8 mouse cellular contexts compared by ENCODE assay signal in the genomic region with DNA sequence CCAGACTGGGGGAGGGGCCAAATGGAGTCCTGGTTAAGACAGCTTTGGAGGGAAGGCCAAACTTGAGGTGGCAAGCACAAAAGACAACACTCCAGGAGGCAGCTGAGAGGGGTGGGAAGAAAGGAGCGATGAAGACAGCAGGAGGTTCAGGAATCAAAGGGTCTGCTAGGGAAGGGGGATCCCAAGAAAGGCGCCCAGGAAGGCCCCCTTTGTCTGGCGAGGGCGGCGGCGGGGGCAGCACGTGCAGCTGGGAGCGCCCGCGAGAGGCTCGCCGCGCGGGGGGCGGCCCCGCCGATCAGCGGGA. TPM values are rescaled to one million over a fixed set of nuclear protein-coding genes. Genes with fewer than 3 reads are reported as not detected.
A peak's percentile ranks its signal among the peaks of the same experiment; 100 is the strongest.
DNase-seq lines count a peak whose midpoint lies in the region; ATAC-seq and TF ChIP-seq lines count a peak whose summit lies in the region.

No protein-coding gene starts in this region.

- no peak for TF ChIP-seq POLR2A in cerebellum, adult 2 months (IDR thresholded peaks at IDR 0.05; ENCODE audit: borderline replicate concordance, insufficient read depth, low read length)
- TF ChIP-seq POLR2A in thymus, adult 2 months (IDR thresholded peaks at IDR 0.05; ENCODE audit: control insufficient read depth, extremely low read depth, insufficient read depth, low read length, poor library complexity), result no peak

- H3K9ac ChIP-seq in heart, embryonic 16.5 days (ENCODE audit: low read length), result peak overlapping the region; percentile 78
- H3K9ac ChIP-seq in limb, embryonic 15.5 days, result peak overlapping the region; percentile 55
- peak overlapping the region; percentile 69 for H3K9ac ChIP-seq in neural tube, embryonic 14.5 days (replicated peaks; ENCODE audit: low read depth, low read length)

- peak overlapping the region; percentile 72; the same call in 1 of the 2 replicates for H3K27ac ChIP-seq in cerebellum, adult 2 months (ENCODE audit: insufficient read depth, low read length)
- peak overlapping the region; percentile 50; the same call in 1 of the 2 replicates for H3K27ac ChIP-seq in thymus, adult 2 months (ENCODE audit: control insufficient read depth, insufficient read depth, low read length)
- peak overlapping the region; percentile 92 for H3K27ac ChIP-seq in heart, embryonic 16.5 days (ENCODE audit: low read length)
- peak overlapping the region; percentile 95 for H3K27ac ChIP-seq in limb, embryonic 15.5 days
- peak overlapping the region; percentile 92 for H3K27ac ChIP-seq in neural tube, embryonic 14.5 days (ENCODE audit: low read depth, low read length)

- no peaks in the 10 kb centered on the region for H3K36me3 ChIP-seq in thymus, adult 2 months (ENCODE audit: control insufficient read depth, insufficient read depth, low read length)
- no peaks in the 10 kb centered on the region for H3K36me3 ChIP-seq in heart, embryonic 16.5 days (ENCODE audit: control insufficient read depth, insufficient read depth)
- no peaks in the 10 kb centered on the region for H3K36me3 ChIP-seq in limb, embryonic 15.5 days
- no peaks in the 10 kb centered on the region for H3K36me3 ChIP-seq in neural tube, embryonic 14.5 days (ENCODE audit: control insufficient read depth, insufficient read depth, low read length)

- H3K27me3 ChIP-seq in cerebellum, adult 2 months (ENCODE audit: control insufficient read depth, insufficient read depth, low read length), result no peaks in the 10 kb centered on the region
- no peaks in the 10 kb centered on the region for H3K27me3 ChIP-seq in thymus, adult 2 months (ENCODE audit: control insufficient read depth, insufficient read depth, low read length)
- no peaks in the 10 kb centered on the region for H3K27me3 ChIP-seq in heart, embryonic 16.5 days (ENCODE audit: control insufficient read depth, insufficient read depth, low read length)
- no peaks in the 10 kb centered on the region for H3K27me3 ChIP-seq in limb, embryonic 15.5 days
- no peaks in the 10 kb centered on the region for H3K27me3 ChIP-seq in neural tube, embryonic 14.5 days (ENCODE audit: control insufficient read depth, insufficient read depth, low read length)

- 1% methylated on average over 18 of the region's 18 CpGs for WGBS in cerebellum, adult 2 months
- under 1% methylated on average over 18 of the region's 18 CpGs for WGBS in thymus, adult 2 months
- WGBS in heart, embryonic 16.5 days, result 0% methylated on average over 16 of the region's 18 CpGs
- WGBS in limb, embryonic 15.5 days, result 1% methylated on average over 18 of the region's 18 CpGs
- 1% methylated on average over 13 of the region's 18 CpGs for WGBS in neural tube, embryonic 14.5 days

- H3K9me3 ChIP-seq in heart, embryonic 16.5 days (replicated peaks; ENCODE audit: control insufficient read depth, low read length), result no peaks in the 10 kb centered on the region
- no peaks in the 10 kb centered on the region for H3K9me3 ChIP-seq in limb, embryonic 15.5 days
- H3K9me3 ChIP-seq in neural tube, embryonic 14.5 days (ENCODE audit: control insufficient read depth, low read length), result no peaks in the 10 kb centered on the region

- no peak; the same call in 1 of the 2 replicates for ATAC-seq in heart, embryonic 16.5 days (replicated peaks; ENCODE audit: extremely low read depth, insufficient read depth, low FRiP score)
- peak; percentile 49; the same call in 1 of the 2 replicates for ATAC-seq in limb, embryonic 15.5 days (ENCODE audit: insufficient number of reproducible peaks, low FRiP score, low TSS enrichment, low read depth)
- peak; percentile 57 for ATAC-seq in neural tube, embryonic 14.5 days (ENCODE audit: low read depth)

- peak overlapping the region; percentile 89 for H3K4me3 ChIP-seq in cerebellum, adult 2 months (replicated peaks; ENCODE audit: insufficient read depth, low read depth, low read length)
- H3K4me3 ChIP-seq in thymus, adult 2 months (ENCODE audit: control insufficient read depth, insufficient read depth, low read length), result peak overlapping the region; percentile 62
- H3K4me3 ChIP-seq in heart, embryonic 16.5 days (ENCODE audit: low read length), result peak overlapping the region; percentile 44
- H3K4me3 ChIP-seq in limb, embryonic 15.5 days, result peak overlapping the region; percentile 50
- H3K4me3 ChIP-seq in neural tube, embryonic 14.5 days (ENCODE audit: low read depth, low read length), result peak overlapping the region; percentile 38

- no peak for TF ChIP-seq CTCF in cerebellum, adult 2 months (IDR thresholded peaks at IDR 0.05; ENCODE audit: borderline replicate concordance, insufficient read depth, low read depth, low read length)
- no peak for TF ChIP-seq CTCF in thymus, adult 2 months (IDR thresholded peaks at IDR 0.05; ENCODE audit: borderline replicate concordance, control insufficient read depth, extremely low read depth, insufficient read depth, low read length, poor library complexity)

- H3K4me1 ChIP-seq in cerebellum, adult 2 months (ENCODE audit: control insufficient read depth, insufficient read depth, low read length), result peaks cover 7% of the 10 kb centered on the region
- peaks cover 54% of the 10 kb centered on the region for H3K4me1 ChIP-seq in thymus, adult 2 months (replicated peaks; ENCODE audit: control insufficient read depth, insufficient read depth, low read length)
- peaks cover 46% of the 10 kb centered on the region for H3K4me1 ChIP-seq in heart, embryonic 16.5 days (ENCODE audit: control insufficient read depth, insufficient read depth, low read length)
- H3K4me1 ChIP-seq in limb, embryonic 15.5 days, result peaks cover 59% of the 10 kb centered on the region
- H3K4me1 ChIP-seq in neural tube, embryonic 14.5 days (ENCODE audit: control insufficient read depth, insufficient read depth, low read length), result peaks cover 28% of the 10 kb centered on the region; the same call in 1 of the 2 replicates

- peak in 1 of 2 experiments; percentile 40 for DNase-seq in cerebellum, adult 2 months
- no peak for DNase-seq in cerebellum, adult 9-11 months
- DNase-seq in thymus, adult 2 months, result peak; percentile 74
- no peak for DNase-seq in thymus, postnatal 36 days
- DNase-seq in frontal cortex, postnatal 25 days (ENCODE audit: low spot score in 2 of 2), result no peak

- H3K4me2 ChIP-seq in heart, embryonic 16.5 days (ENCODE audit: low read depth, low read length), result peak overlapping the region; percentile 90
- H3K4me2 ChIP-seq in limb, embryonic 15.5 days, result peak overlapping the region; percentile 81
- H3K4me2 ChIP-seq in neural tube, embryonic 14.5 days (ENCODE audit: low read depth, low read length), result peak overlapping the region; percentile 49

RNA-seq across cellular contexts. Expression of a gene that starts 16.5 kb away (rescaled TPM):
- polyA plus RNA-seq in cerebellum, adult 2 months (2012; rRNA removed), result 13.0 and 13.7 TPM in 2 replicates
- 37.2 and 44.0 TPM in 2 replicates for polyA plus RNA-seq in thymus, adult 2 months (2012; rRNA removed)
- 3.6 and 3.9 TPM in 2 replicates for polyA plus RNA-seq in heart, embryonic 16.5 days (2015; fragmentation: Nextera tagmentation; extraction: Ambion mirVana)
- polyA plus RNA-seq in limb, embryonic 15.5 days (2015; fragmentation: Nextera tagmentation; extraction: Ambion mirVana), result 5.5 and 7.1 TPM in 2 replicates
- polyA plus RNA-seq in neural tube, embryonic 14.5 days (2014; fragmentation: Nextera tagmentation; extraction: Ambion mirVana), result 6.5 and 7.2 TPM in 2 replicates

Comparison
In these comparisons a context has a peak if more than half of its experiments do, and no peak if none do; other contexts are left out.
1. H3K4me3 ChIP-seq: peak in every context shown above with its lines; median percentile 89 in cerebellum, adult 2 months; 62 in thymus, adult 2 months; 50 in limb, embryonic 15.5 days; 44 in heart, embryonic 16.5 days; 38 in neural tube, embryonic 14.5 days.